Mouse (Mus musculus) ES-E14 (cell line): Measurements from ENCODE around the gene Ypel1.

ENCODE experiments used
- CHD2 ChIP-seq: IDR thresholded peaks from 2 replicates; pipeline ENCODE4 v1.6.1; 2014; ENCODE audit warnings: mild to moderate bottlenecking, low read depth, low read length, inconsistent platforms
- HCFC1 ChIP-seq: IDR thresholded peaks from 2 replicates; pipeline ENCODE4 v1.6.1; 2012; ENCODE audit warnings: low read length, inconsistent platforms, borderline replicate concordance; ENCODE audit not compliant: insufficient read depth
- MAFK ChIP-seq: IDR thresholded peaks from 2 replicates; pipeline ENCODE4 v1.6.1; 2014; ENCODE audit warnings: mild to moderate bottlenecking, low read depth, low read length, inconsistent platforms; ENCODE audit not compliant: insufficient read depth
- ZC3H11A ChIP-seq: IDR thresholded peaks from 2 replicates; pipeline ENCODE4 v1.6.1; 2012; ENCODE audit warnings: low read depth, mild to moderate bottlenecking, inconsistent platforms, low read length, borderline replicate concordance

GRCm38 (mm10) chr16:17131191-17132088 is 61.9 kb downstream of the Ypel1 start:
- TF ChIP-seq HCFC1 (no peak), MAFK (no peak), ZC3H11A (no peak), CHD2 (no peak)
